Mouse (Mus musculus): Measurements from ENCODE around the gene Nnat. TPM values are rescaled to one million over a fixed set of nuclear protein-coding genes. Genes with fewer than 3 reads are reported as not detected.

Nnat gene
- polyA plus RNA-seq, 1 experiment from 2014 or later = 171 TPM

GRCm38 (mm10) chr2:157601435-157601839 lies 41.6 kb downstream of the Nnat start:
- Histone ChIP-seq H3K36me3 (ENCODE audit: control insufficient read depth, insufficient read depth, low read length) (no peaks in the 10 kb centered on the region), H3K9ac (ENCODE audit: low read depth, low read length) (no peak overlapping the region), H3K27ac (ENCODE audit: low read depth, low read length) (no peak overlapping the region), H3K4me2 (no peak overlapping the region), H3K4me3 (ENCODE audit: low read depth, low read length) (no peak overlapping the region), H3K9me3 (ENCODE audit: control insufficient read depth, low read length) (no peaks in the 10 kb centered on the region), H3K27me3 (replicated peaks; ENCODE audit: control insufficient read depth, insufficient read depth, low read length) (0 out of 2 replicates have a peak, but pooled peaks cover 4% of the 10 kb centered on the region), H3K4me1 (replicated peaks; ENCODE audit: control insufficient read depth, insufficient read depth, low read length) (0 out of 2 replicates have a peak, but pooled peaks cover 2% of the 10 kb centered on the region)
- no peak for DNase-seq (ENCODE audit: low spot score)
- WGBS = 44% methylated on average over 6 of the region's 6 CpGs
- ATAC-seq (replicated peaks; ENCODE audit: low FRiP score) = no peak

- H3K4me2 ChIP-seq = no peak overlapping the region
- H3K27me3 ChIP-seq (replicated peaks; ENCODE audit: control insufficient read depth, insufficient read depth, low read length) = 0 out of 2 replicates have a peak, but pooled peaks cover 4% of the 10 kb centered on the region
- DNase-seq (ENCODE audit: low spot score) (peak; percentile 76), ATAC-seq (replicated peaks; ENCODE audit: low FRiP score) (no peak; the same call in 1 of the 2 replicates)
- 0 out of 2 replicates have a peak, but pooled peaks cover 5% of the 10 kb centered on the region for H3K4me1 ChIP-seq (replicated peaks; ENCODE audit: control insufficient read depth, insufficient read depth, low read length)
- no peak overlapping the region for H3K9ac ChIP-seq (ENCODE audit: low read depth, low read length)
- WGBS = 7% methylated on average over 18 of the region's 18 CpGs
- no peak overlapping the region for H3K4me3 ChIP-seq (ENCODE audit: low read depth, low read length)
- no peak overlapping the region for H3K27ac ChIP-seq (ENCODE audit: low read depth, low read length)
- no peaks in the 10 kb centered on the region for H3K9me3 ChIP-seq (ENCODE audit: control insufficient read depth, low read length)
- H3K36me3 ChIP-seq (ENCODE audit: control insufficient read depth, insufficient read depth, low read length) = no peaks in the 10 kb centered on the region
These were observed 45.3 kb downstream of the Nnat start for GRCm38 (mm10) chr2:157605025-157605675.

GRCm38 (mm10) chr2:157607542-157608236 lies 47.8 kb downstream of the Nnat start:
- Histone ChIP-seq H3K4me2 (no peak overlapping the region), H3K9me3 (ENCODE audit: control insufficient read depth, low read length) (no peaks in the 10 kb centered on the region), H3K36me3 (ENCODE audit: control insufficient read depth, insufficient read depth, low read length) (no peaks in the 10 kb centered on the region), H3K9ac (ENCODE audit: low read depth, low read length) (no peak overlapping the region), H3K4me1 (replicated peaks; ENCODE audit: control insufficient read depth, insufficient read depth, low read length) (0 out of 2 replicates have a peak, but pooled peaks cover 3% of the 10 kb centered on the region), H3K4me3 (ENCODE audit: low read depth, low read length) (no peak overlapping the region), H3K27ac (ENCODE audit: low read depth, low read length) (peak overlapping the region; percentile 41; the same call in 1 of the 2 replicates), H3K27me3 (replicated peaks; ENCODE audit: control insufficient read depth, insufficient read depth, low read length) (0 out of 2 replicates have a peak, but pooled peaks cover 4% of the 10 kb centered on the region)
- 49% methylated on average over 9 of the region's 9 CpGs for WGBS
- DNase-seq (ENCODE audit: low spot score) (no peak), ATAC-seq (replicated peaks; ENCODE audit: low FRiP score) (no peak)

GRCm38 (mm10) chr2:157611735-157612134 lies 51.9 kb downstream of the Nnat start:
- Histone ChIP-seq H3K4me3 (ENCODE audit: low read depth, low read length) (no peak overlapping the region), H3K27ac (ENCODE audit: low read depth, low read length) (no peak overlapping the region), H3K4me1 (replicated peaks; ENCODE audit: control insufficient read depth, insufficient read depth, low read length) (peaks cover 7% of the 10 kb centered on the region), H3K27me3 (replicated peaks; ENCODE audit: control insufficient read depth, insufficient read depth, low read length) (no peaks in the 10 kb centered on the region), H3K4me2 (no peak overlapping the region), H3K9ac (ENCODE audit: low read depth, low read length) (no peak overlapping the region), H3K9me3 (ENCODE audit: control insufficient read depth, low read length) (no peaks in the 10 kb centered on the region), H3K36me3 (ENCODE audit: control insufficient read depth, insufficient read depth, low read length) (no peaks in the 10 kb centered on the region)
- no peak for ATAC-seq (replicated peaks; ENCODE audit: low FRiP score)
- no peak for DNase-seq (ENCODE audit: low spot score)
- WGBS = 83% methylated on average over 3 of the region's 3 CpGs

Small RNA genes lying within 50 kb of the gene (microRNA-seq; reads per million reads assigned to microRNA genes)
- 17.2 reads per million, percentile 29 among the genes with 10 or more reads in this experiment for gene Gm23134 (ENCODE audit: borderline number of aligned reads)

Other genes starting within 250 kb of the Nnat start
- not detected in 2 replicates for gene Ghrh, start 212.6 kb upstream of the Nnat start, polyA plus RNA-seq (2014; fragmentation: Nextera tagmentation; extraction: Ambion mirVana)
- gene Manbal, start 192.5 kb upstream of the Nnat start, polyA plus RNA-seq (2014; fragmentation: Nextera tagmentation; extraction: Ambion mirVana) = 21.2 and 23.0 TPM in 2 replicates
- 4.4 and 4.8 TPM in 2 replicates for gene Src, start 141.6 kb upstream of the Nnat start, polyA plus RNA-seq (2014; fragmentation: Nextera tagmentation; extraction: Ambion mirVana)
- 25.9 and 26.2 TPM in 2 replicates for gene Blcap, start 11.2 kb downstream of the Nnat start, polyA plus RNA-seq (2014; fragmentation: Nextera tagmentation; extraction: Ambion mirVana)
- gene Ctnnbl1, start 177.3 kb downstream of the Nnat start, polyA plus RNA-seq (2014; fragmentation: Nextera tagmentation; extraction: Ambion mirVana) = 56.3 and 65.0 TPM in 2 replicates

Measured in liver, embryonic 11.5 days (tissue).